Mouse (Mus musculus): ENCODE results near the gene Cdsn. TPM values are rescaled to one million over a fixed set of nuclear protein-coding genes. Genes with fewer than 3 reads are reported as not detected.

Gene Cdsn
- total and polyA plus RNA-seq, 3 experiments = 0.08 to 0.79 TPM; not detected in 1

GRCm38 (mm10) chr17:35509284-35509683, 42.6 kb upstream of the Cdsn start:
- Histone ChIP-seq H3K4me1 (ENCODE audit: control insufficient read depth in 1 of 2, insufficient read depth in 2 of 2, low read length in 2 of 2) (no peaks in the 10 kb centered on the region), H3K9me3 (replicated peaks; ENCODE audit: insufficient read depth, low read length) (no peaks in the 10 kb centered on the region), H3K9ac (ENCODE audit: control insufficient read depth, low read depth, low read length, poor library complexity, severe bottlenecking) (no peak overlapping the region), H3K4me3 (ENCODE audit: control insufficient read depth in 1 of 2, insufficient read depth in 1 of 2, low read depth in 2 of 2, low read length in 2 of 2) (no peak overlapping the region), H3K36me3 (ENCODE audit: control insufficient read depth in 1 of 2, insufficient read depth in 2 of 2, low read length in 2 of 2) (no peaks in the 10 kb centered on the region), H3K79me2 (ENCODE audit: control insufficient read depth, insufficient read depth, low read length, poor library complexity) (no peaks in the 10 kb centered on the region), H3K27ac (ENCODE audit: control insufficient read depth, low read depth, low read length) (no peak overlapping the region), H3K27me3 (ENCODE audit: control insufficient read depth in 1 of 2, insufficient read depth in 2 of 2, low read length in 2 of 2) (no peaks in the 10 kb centered on the region)
- DNase-seq (ENCODE audit: low read depth, low spot score) = peak; percentile 23
- no peak for TF ChIP-seq ZMIZ1 (IDR thresholded peaks at IDR 0.05; ENCODE audit: low read depth, low read length)
- no peak for TF ChIP-seq MXI1 (IDR thresholded peaks at IDR 0.05; ENCODE audit: low read depth, low read length)
- no peak for TF ChIP-seq ETS1 (IDR thresholded peaks at IDR 0.05; ENCODE audit: low read depth, low read length)
- no peak for TF ChIP-seq USF2 (IDR thresholded peaks at IDR 0.05; ENCODE audit: borderline replicate concordance in 1 of 2, insufficient read depth in 1 of 2, low read depth in 1 of 2, low read length in 2 of 2)
- TF ChIP-seq SMC3 (IDR thresholded peaks at IDR 0.05; ENCODE audit: low read depth, low read length) = peak; percentile 16; the same call in 1 of the 2 replicates
- no peak for TF ChIP-seq POLR2AphosphoS5 (IDR thresholded peaks at IDR 0.05; ENCODE audit: borderline replicate concordance, low read depth, low read length)
- no peak for TF ChIP-seq NELFE (IDR thresholded peaks at IDR 0.05; ENCODE audit: low read depth, low read length)
- TF ChIP-seq CTCF (IDR thresholded peaks at IDR 0.05 in 2 of 3, conservative IDR thresholded peaks at IDR 0.05 in 1 of 3; ENCODE audit: control insufficient read depth in 1 of 3, insufficient read depth in 1 of 3, low read depth in 2 of 3, low read length in 3 of 3, poor library complexity in 1 of 3, severe bottlenecking in 1 of 3) = peak in 2 of 3 experiments; percentile 21 to 22; a peak in 2 of 6 replicates

- Histone ChIP-seq H3K36me3 (ENCODE audit: control insufficient read depth in 1 of 2, insufficient read depth in 2 of 2, low read length in 2 of 2) (no peaks in the 10 kb centered on the region), H3K79me2 (ENCODE audit: control insufficient read depth, insufficient read depth, low read length, poor library complexity) (peaks cover 2% of the 10 kb centered on the region; the same call in 1 of the 2 replicates), H3K9ac (ENCODE audit: control insufficient read depth, low read depth, low read length, poor library complexity, severe bottlenecking) (no peak overlapping the region), H3K27me3 (ENCODE audit: control insufficient read depth in 1 of 2, insufficient read depth in 2 of 2, low read length in 2 of 2) (no peaks in the 10 kb centered on the region), H3K4me3 (ENCODE audit: control insufficient read depth in 1 of 2, insufficient read depth in 1 of 2, low read depth in 2 of 2, low read length in 2 of 2) (no peak overlapping the region), H3K4me1 (ENCODE audit: control insufficient read depth in 1 of 2, insufficient read depth in 2 of 2, low read length in 2 of 2) (peaks cover 0 to 1% of the 10 kb centered on the region in 2 experiments; a peak in 2 of 4 replicates), H3K27ac (ENCODE audit: control insufficient read depth, low read depth, low read length) (no peak overlapping the region), H3K9me3 (replicated peaks; ENCODE audit: insufficient read depth, low read length) (no peaks in the 10 kb centered on the region)
- TF ChIP-seq ELF1 (IDR thresholded peaks at IDR 0.05; ENCODE audit: low read depth, low read length) = no peak
- TF ChIP-seq CTCF (IDR thresholded peaks at IDR 0.05 in 2 of 3, conservative IDR thresholded peaks at IDR 0.05 in 1 of 3; ENCODE audit: control insufficient read depth in 1 of 3, insufficient read depth in 1 of 3, low read depth in 2 of 3, low read length in 3 of 3, poor library complexity in 1 of 3, severe bottlenecking in 1 of 3) = peak in 1 of 3 experiments; percentile 38; a peak in 3 of 6 replicates
- 0 out of 2 replicates have a peak, but pooled peaks have one; percentile 1 for TF ChIP-seq RAD21 (IDR thresholded peaks at IDR 0.05; ENCODE audit: low read depth, low read length)
- DNase-seq (ENCODE audit: low read depth, low spot score) = peak; percentile 34
Observed at GRCm38 (mm10) chr17:35512916-35513626, 38.9 kb upstream of the Cdsn start.

GRCm38 (mm10) chr17:35513886-35514285, 38.0 kb upstream of the Cdsn start:
- Histone ChIP-seq H3K9ac (ENCODE audit: control insufficient read depth, low read depth, low read length, poor library complexity, severe bottlenecking) (no peak overlapping the region), H3K36me3 (ENCODE audit: control insufficient read depth in 1 of 2, insufficient read depth in 2 of 2, low read length in 2 of 2) (no peaks in the 10 kb centered on the region), H3K4me1 (ENCODE audit: control insufficient read depth in 1 of 2, insufficient read depth in 2 of 2, low read length in 2 of 2) (peaks cover 0 to 5% of the 10 kb centered on the region in 2 experiments; a peak in 2 of 4 replicates), H3K27ac (ENCODE audit: control insufficient read depth, low read depth, low read length) (no peak overlapping the region), H3K27me3 (ENCODE audit: control insufficient read depth in 1 of 2, insufficient read depth in 2 of 2, low read length in 2 of 2) (no peaks in the 10 kb centered on the region), H3K4me3 (ENCODE audit: control insufficient read depth in 1 of 2, insufficient read depth in 1 of 2, low read depth in 2 of 2, low read length in 2 of 2) (no peak overlapping the region), H3K9me3 (replicated peaks; ENCODE audit: insufficient read depth, low read length) (no peaks in the 10 kb centered on the region), H3K79me2 (ENCODE audit: control insufficient read depth, insufficient read depth, low read length, poor library complexity) (peaks cover 2% of the 10 kb centered on the region; the same call in 1 of the 2 replicates)
- no peak for TF ChIP-seq BHLHE40 (IDR thresholded peaks at IDR 0.05; ENCODE audit: borderline replicate concordance, low read depth, low read length)
- TF ChIP-seq POLR2AphosphoS2 (IDR thresholded peaks at IDR 0.05; ENCODE audit: low read length) = no peak
- TF ChIP-seq GATA1 (IDR thresholded peaks at IDR 0.05; ENCODE audit: low read depth, low read length) = no peak
- no peak for TF ChIP-seq CHD1 (IDR thresholded peaks at IDR 0.05; ENCODE audit: low read depth, low read length)
- no peak for TF ChIP-seq POLR2AphosphoS5 (IDR thresholded peaks at IDR 0.05; ENCODE audit: borderline replicate concordance, low read depth, low read length)
- no peak for TF ChIP-seq KAT2A (conservative IDR thresholded peaks at IDR 0.05; ENCODE audit: low read depth, low read length)
- TF ChIP-seq RAD21 (IDR thresholded peaks at IDR 0.05; ENCODE audit: low read depth, low read length) = no peak; the same call in 1 of the 2 replicates
- TF ChIP-seq CTCF (IDR thresholded peaks at IDR 0.05 in 2 of 3, conservative IDR thresholded peaks at IDR 0.05 in 1 of 3; ENCODE audit: control insufficient read depth in 1 of 3, insufficient read depth in 1 of 3, low read depth in 2 of 3, low read length in 3 of 3, poor library complexity in 1 of 3, severe bottlenecking in 1 of 3) = peak; percentile 57 to 94 (median 62)
- TF ChIP-seq MAZ (IDR thresholded peaks at IDR 0.05; ENCODE audit: low read depth, low read length) = no peak
- peak; percentile 51 for TF ChIP-seq SMC3 (IDR thresholded peaks at IDR 0.05; ENCODE audit: low read depth, low read length)
- TF ChIP-seq ZNF384 (IDR thresholded peaks at IDR 0.05; ENCODE audit: low read depth, low read length) = no peak
- TF ChIP-seq ELF1 (IDR thresholded peaks at IDR 0.05; ENCODE audit: low read depth, low read length) = no peak
- no peak for TF ChIP-seq JUND (IDR thresholded peaks at IDR 0.05; ENCODE audit: low read depth, low read length)
- no peak for TF ChIP-seq E2F4 (IDR thresholded peaks at IDR 0.05; ENCODE audit: borderline replicate concordance, low read depth, low read length)
- no peak for TF ChIP-seq USF1 (IDR thresholded peaks at IDR 0.05; ENCODE audit: low read depth, low read length)
- peak; percentile 74 for DNase-seq (ENCODE audit: low read depth, low spot score)

Data from MEL (cell line).